Mouse (Mus musculus): ENCODE measurements around the gene Gm20821.
"Not testable (repeated sequence)": the region's sequence is repeated elsewhere in the genome, so short reads cannot be mapped to it uniquely, and the experiment has no call there.

Gene Gm20821

DNA sequence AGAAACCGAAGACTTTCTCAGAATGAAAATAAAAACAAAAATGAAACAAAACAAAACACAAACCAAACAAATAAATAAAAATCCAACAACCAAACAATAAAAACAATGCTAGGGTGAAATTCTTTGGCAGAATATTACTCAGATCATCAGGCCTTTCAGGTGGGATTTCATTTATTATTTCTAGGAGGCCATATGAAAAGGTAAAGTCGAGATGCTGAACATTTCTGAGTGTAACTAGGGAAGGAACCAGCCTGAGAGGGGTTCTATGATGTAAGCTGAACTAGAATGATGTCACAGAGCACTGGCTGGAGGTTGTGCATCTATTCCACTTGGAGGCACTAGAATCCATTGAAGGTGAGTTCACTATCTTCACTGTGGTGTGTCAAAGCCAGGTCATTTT is at the start of gene Gm20821:
Gene Gm20821, plus strand, starts transcription at position 301 of the 400 bp plus-strand sequence.
- not testable (repeated sequence) for DNase-seq (ENCODE audit: low read depth, low spot score)
